Mouse (Mus musculus) induced T-regulatory cell, adult 2 months (primary cell): Measurements from ENCODE around the gene Ndufb10.
"Not testable (repeated sequence)": the region's sequence is repeated elsewhere in the genome, so short reads cannot be mapped to it uniquely, and the experiment has no call there.

Experiments
- DNase-seq: peaks from one replicate; pipeline ENCODE4 v3.0.0-alpha.2; 2012; ENCODE audit warnings: low read depth

Gene Ndufb10

GRCm38 (mm10) chr17:24734513-24734912 lies 10.2 kb upstream of the Ndufb10 start:
- DNase-seq = no peak

- DNase-seq = no peak
Measured at GRCm38 (mm10) chr17:24733434-24734050, 9.3 kb upstream of the Ndufb10 start.

GRCm38 (mm10) chr17:24732233-24732935 lies 8.1 kb upstream of the Ndufb10 start:
- no peak for DNase-seq

- no peak for DNase-seq
Measured at GRCm38 (mm10) chr17:24730787-24731186, 6.5 kb upstream of the Ndufb10 start.

GRCm38 (mm10) chr17:24729067-24729466 lies 4.8 kb upstream of the Ndufb10 start:
- DNase-seq = no peak

GRCm38 (mm10) chr17:24728184-24728583 lies 3.9 kb upstream of the Ndufb10 start:
- no peak for DNase-seq

GRCm38 (mm10) chr17:24727618-24728017 lies 3.3 kb upstream of the Ndufb10 start, which contains the start of gene Rpl3l:
Gene Rpl3l, plus strand, starts transcription at chr17:24727820.
- no peak for DNase-seq

GRCm38 (mm10) chr17:24725637-24726390 lies 1.5 kb upstream of the Ndufb10 start:
- no peak for DNase-seq

GRCm38 (mm10) chr17:24723881-24724180 lies 447 bp downstream of the Ndufb10 start:
- DNase-seq = no peak

- DNase-seq = peak; percentile 38
Measured at GRCm38 (mm10) chr17:24723122-24723880, 977 bp downstream of the Ndufb10 start.

GRCm38 (mm10) chr17:24722220-24722924 lies 1.9 kb downstream of the Ndufb10 start:
- DNase-seq = no peak

GRCm38 (mm10) chr17:24721383-24721955 lies 2.8 kb downstream of the Ndufb10 start:
- DNase-seq = not testable (repeated sequence)

GRCm38 (mm10) chr17:24720616-24721015 lies 3.7 kb downstream of the Ndufb10 start:
- DNase-seq = peak; percentile 50

GRCm38 (mm10) chr17:24719494-24720222 lies 4.6 kb downstream of the Ndufb10 start:
- DNase-seq = peak; percentile 99

- not testable (repeated sequence) for DNase-seq
Measured at GRCm38 (mm10) chr17:24718938-24719337, 5.3 kb downstream of the Ndufb10 start.

GRCm38 (mm10) chr17:24717943-24718342 lies 6.3 kb downstream of the Ndufb10 start, which contains the start of the genes Rnf151 and Rps2:
Gene Rnf151, minus strand, starts transcription at chr17:24718063.
Gene Rps2, plus strand, starts transcription at chr17:24718116.
- DNase-seq = no peak

- DNase-seq = no peak
Measured at GRCm38 (mm10) chr17:24716166-24716682, 8.1 kb downstream of the Ndufb10 start.

- DNase-seq = no peak
Measured at GRCm38 (mm10) chr17:24715556-24715955, 8.7 kb downstream of the Ndufb10 start.

- DNase-seq = peak; percentile 80
Measured at GRCm38 (mm10) chr17:24708646-24709045, 15.6 kb downstream of the Ndufb10 start.

GRCm38 (mm10) chr17:24707801-24708425 lies 16.4 kb downstream of the Ndufb10 start:
- DNase-seq = peak; percentile 73
